Mouse (Mus musculus) thymus, adult 2 months (tissue): ENCODE results near the gene Dnm3.

ENCODE experiments used
- CTCF ChIP-seq: fragments of 200-500 bp; IDR thresholded peaks from 2 replicates; pipeline ENCODE4 v1.5.1; 2012; ENCODE audit warnings: mild to moderate bottlenecking, control low read depth, low read length, moderate library complexity, borderline replicate concordance; ENCODE audit not compliant: control insufficient read depth, poor library complexity, insufficient read depth; ENCODE audit errors: extremely low read depth
- POLR2A ChIP-seq: fragments of 200-500 bp; IDR thresholded peaks from 2 replicates; pipeline ENCODE4 v1.6.1; 2012; ENCODE audit warnings: mild to moderate bottlenecking, low read length, control low read depth, moderate library complexity; ENCODE audit not compliant: control insufficient read depth, poor library complexity, insufficient read depth; ENCODE audit errors: extremely low read depth

DNA sequence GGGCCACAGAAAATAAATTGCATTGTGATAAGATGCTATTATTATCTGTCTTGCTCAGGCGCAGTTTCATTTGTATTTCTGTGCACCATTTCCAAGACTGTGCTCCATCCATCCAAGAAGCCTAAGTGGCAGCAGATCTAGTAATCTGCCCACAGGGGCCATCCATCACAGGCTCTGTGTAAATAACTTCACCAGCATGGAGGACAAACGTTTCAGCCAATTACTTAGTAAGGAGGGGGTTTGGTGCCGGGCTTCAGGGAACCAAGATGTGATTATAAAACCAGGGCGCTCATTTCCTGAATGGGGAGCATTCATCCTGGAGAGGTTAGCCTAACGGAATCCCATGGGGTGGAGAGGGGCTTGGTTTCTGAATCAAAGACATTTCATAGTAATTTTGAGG, 222.9 kb downstream of the Dnm3 start:
- TF ChIP-seq POLR2A (no peak), CTCF (no peak)
